Mouse (Mus musculus) megakaryocyte, embryonic 14.5 days (primary cell): ENCODE results near the gene Avpi1.

Source experiments
- FLI1 ChIP-seq: IDR thresholded peaks from 2 replicates; pipeline ENCODE4 v1.6.1; 2012; ENCODE audit warnings: low read length, inconsistent platforms, mixed read lengths
- GATA1 ChIP-seq: IDR thresholded peaks from 3 replicates; pipeline ENCODE4 v1.6.1; 2012; ENCODE audit warnings: mixed read lengths, low read length, inconsistent platforms, borderline replicate concordance

DNA sequence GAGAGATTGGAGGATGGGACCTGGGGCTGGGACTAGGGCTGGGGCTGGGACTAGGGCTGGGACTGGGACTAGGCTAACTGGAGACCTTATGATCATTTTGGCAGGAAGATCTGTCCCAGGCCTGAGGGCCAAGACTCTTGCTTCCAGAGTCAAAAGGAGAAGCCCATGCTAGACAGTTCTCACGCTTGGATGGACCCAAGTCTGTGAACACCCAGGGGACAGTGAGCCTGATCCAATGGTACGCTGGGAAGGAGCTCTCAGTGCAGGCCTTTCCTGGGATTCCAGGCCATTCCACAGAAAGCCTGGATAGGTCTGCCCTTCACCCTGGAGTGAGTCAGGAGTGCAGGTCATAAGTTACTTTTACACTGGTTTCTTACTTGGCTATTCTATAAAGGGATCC, 53.8 kb downstream of the Avpi1 start:
- TF ChIP-seq GATA1, result no peak
- no peak for TF ChIP-seq FLI1
